Mouse (Mus musculus) lung, adult 2 months (tissue): ENCODE measurements around the gene Ppp1r26.

Experiments
- CTCF ChIP-seq: fragments of 200-500 bp; IDR thresholded peaks from 2 replicates; pipeline ENCODE4 v1.5.1; 2011; ENCODE audit warnings: mild to moderate bottlenecking, low read length, control low read depth; ENCODE audit not compliant: insufficient read depth
- POLR2A ChIP-seq: fragments of 200-500 bp; IDR thresholded peaks from 2 replicates; pipeline ENCODE4 v1.6.1; 2011; ENCODE audit warnings: low read depth, mild to moderate bottlenecking, control low read depth, low read length, borderline replicate concordance; ENCODE audit errors: extremely low read depth

DNA sequence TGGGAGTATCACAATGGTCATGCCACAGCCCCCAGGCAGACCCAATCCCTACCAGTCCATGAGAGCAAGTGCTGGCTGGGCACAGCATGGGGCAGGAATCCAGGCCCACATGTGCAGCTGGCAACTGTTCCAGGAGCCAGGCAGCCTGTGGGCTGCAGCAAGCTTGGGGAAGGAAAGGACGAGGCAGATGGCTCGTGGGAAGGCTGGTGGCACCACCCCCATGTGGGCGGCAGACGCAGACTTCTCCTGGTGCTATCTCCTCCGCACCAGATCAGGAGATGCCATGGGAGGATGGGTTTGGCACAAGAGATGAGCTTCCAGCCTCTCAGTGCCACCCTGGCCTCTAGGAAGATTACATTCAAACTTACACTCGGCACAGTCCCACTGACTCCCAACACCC, 33.7 kb upstream of the Ppp1r26 start:
- TF ChIP-seq CTCF (no peak), POLR2A (no peak)
